Mouse (Mus musculus) heart, postnatal 0 days (tissue): Measurements from ENCODE around the gene Gpr62. TPM values are rescaled to one million over a fixed set of nuclear protein-coding genes. Genes with fewer than 3 reads are reported as not detected.
A peak's percentile ranks its signal among the peaks of the same experiment; 100 is the strongest.

Source experiments
- ATAC-seq: fragments of 200-750 bp; cut with Nextera tagmentation; 2 replicates; pipeline ENCODE4 v1.8.0; 2017; ENCODE audit warnings: low read depth, moderate number of reproducible peaks, moderate library complexity; ENCODE audit not compliant: insufficient read depth
- DNase-seq: peaks from one replicate; pipeline ENCODE4 v3.0.0-alpha.2; 2016; ENCODE audit warnings: low spot score
- H3K27ac ChIP-seq: fragments of 300-500 bp; sonication (generic); 2 replicates; pipeline ENCODE4 v1.5.1; 2014; ENCODE audit warnings: low read depth, mild to moderate bottlenecking
- H3K27me3 ChIP-seq: fragments of 300-500 bp; sonication (generic); 2 replicates; pipeline ENCODE4 v1.6.1; 2014; ENCODE audit warnings: low read length, mixed read lengths; ENCODE audit not compliant: control insufficient read depth, insufficient read depth
- H3K36me3 ChIP-seq: fragments of 300-500 bp; sonication (generic); replicated peaks from 2 replicates; pipeline ENCODE4 v1.6.1; 2014; ENCODE audit warnings: low read length, mixed read lengths; ENCODE audit not compliant: control insufficient read depth, insufficient read depth
- H3K4me1 ChIP-seq: fragments of 300-500 bp; sonication (generic); 2 replicates; pipeline ENCODE4 v1.6.1; 2014; ENCODE audit warnings: antibody characterized with exemption; ENCODE audit not compliant: control insufficient read depth, insufficient read depth
- H3K4me2 ChIP-seq: fragments of 300-500 bp; sonication (generic); 2 replicates; pipeline ENCODE4 v1.6.1; 2014; ENCODE audit warnings: low read depth, mild to moderate bottlenecking, low read length, moderate library complexity
- H3K4me3 ChIP-seq: fragments of 300-500 bp; sonication (generic); 2 replicates; pipeline ENCODE4 v1.5.1; 2014; ENCODE audit warnings: low read depth, low read length
- H3K9ac ChIP-seq: fragments of 300-500 bp; sonication (generic); replicated peaks from 2 replicates; pipeline ENCODE4 v1.6.1; 2014; ENCODE audit warnings: low read depth, low read length, mixed read lengths
- H3K9me3 ChIP-seq: fragments of 300-500 bp; sonication (generic); replicated peaks from 2 replicates; pipeline ENCODE4 v1.6.1; 2016; ENCODE audit warnings: low read length; ENCODE audit not compliant: control insufficient read depth
- CTCF ChIP-seq: IDR thresholded peaks from 2 replicates; pipeline ENCODE4 v1.5.1; 2016; ENCODE audit warnings: antibody characterized with exemption, control low read depth, low read depth
- EP300 ChIP-seq: IDR thresholded peaks from 2 replicates; pipeline ENCODE4 v1.6.1; 2016; ENCODE audit warnings: antibody characterized with exemption, low read depth
- WGBS: fragments of 180-500 bp; shearing (Covaris S2); extraction: QIAGEN DNeasy Blood & Tissue Kit; methylation state at CpG from one replicate; pipeline ENCODE4 v1.1.7; 2014; 5-methylcytosine and 5-hydroxymethylcytosine counted together
- polyA plus RNA-seq: library from polyadenylated mRNA; unstranded; fragments of >200 nt; fragmentation: Nextera tagmentation; extraction: Ambion mirVana; gene quantifications from 2 replicates; pipeline ENCODE4 v1.2.1, GENCODE M21; 2015
- total RNA-seq: library from RNA; depleted of rRNA; stranded (reverse); fragments of >200 nt; gene quantifications from 2 replicates; pipeline ENCODE4 v1.2.3, GENCODE M21; 2014; ENCODE audit warnings: low replicate concordance

Gpr62 gene
- total and polyA plus RNA-seq, 2 experiments from 2014 or later, result 0.11 TPM; not detected in 1

DNA sequence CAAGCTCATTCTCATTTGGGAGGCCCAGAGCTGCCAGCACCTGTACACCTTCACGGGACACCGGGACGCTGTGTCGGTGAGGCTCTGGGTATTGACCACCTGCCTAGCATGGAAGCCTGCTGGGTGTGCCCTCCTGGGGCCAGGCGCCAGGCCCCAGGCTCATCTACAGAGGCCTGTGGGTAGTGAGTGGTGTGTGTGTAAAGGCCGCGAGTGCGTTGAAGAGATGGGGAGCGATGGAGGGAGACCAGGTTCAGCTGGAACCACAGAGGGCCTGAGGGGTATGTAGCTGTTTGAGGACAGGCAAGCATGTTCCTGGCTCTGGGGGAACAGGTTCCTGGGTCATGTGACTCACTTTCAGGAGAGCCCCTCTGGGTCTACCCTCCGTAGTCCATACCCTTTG is 17.4 kb upstream of the Gpr62 start:
- DNase-seq (no peak), ATAC-seq (no peak)
- no peaks in the 10 kb centered on the region for H3K9me3 ChIP-seq
- H3K9ac ChIP-seq, result no peak overlapping the region
- no peak overlapping the region for H3K27ac ChIP-seq
- TF ChIP-seq EP300 (no peak), CTCF (no peak)
- peaks cover 49% of the 10 kb centered on the region for H3K36me3 ChIP-seq
- no peaks in the 10 kb centered on the region for H3K27me3 ChIP-seq
- WGBS, result 93% methylated on average over 10 of the region's 10 CpGs
- no peak overlapping the region for H3K4me3 ChIP-seq
- H3K4me1 ChIP-seq, result peaks cover 2% of the 10 kb centered on the region; the same call in 1 of the 2 replicates
- no peak overlapping the region for H3K4me2 ChIP-seq

DNA sequence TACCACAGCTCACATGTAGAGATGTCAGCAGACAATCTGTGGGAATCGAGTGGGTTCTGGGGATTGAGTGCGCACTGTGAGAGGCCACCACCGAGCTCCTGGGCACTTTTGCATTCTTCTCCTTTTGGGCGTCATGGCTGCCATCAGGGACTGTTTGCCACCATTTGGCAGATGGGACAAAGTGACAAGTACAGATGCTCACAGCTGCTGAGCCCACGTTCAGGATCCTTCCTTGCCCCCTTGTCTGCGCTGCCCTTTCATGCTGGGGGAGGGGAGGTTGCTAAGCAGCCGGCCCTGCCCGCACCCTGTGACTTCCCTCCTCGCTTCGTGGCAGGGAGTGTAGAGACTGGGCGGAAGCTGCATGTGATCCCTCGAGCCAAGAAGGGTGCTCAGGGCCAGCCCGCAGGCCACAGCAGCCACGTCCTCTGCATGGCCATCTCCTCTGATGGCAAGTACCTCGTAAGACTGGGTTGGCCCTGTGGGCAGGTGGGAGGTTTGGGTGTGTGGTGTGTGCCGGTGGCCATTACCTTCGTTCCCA is 16.9 kb upstream of the Gpr62 start:
- H3K36me3 ChIP-seq, result peaks cover 49% of the 10 kb centered on the region
- no peak overlapping the region for H3K4me3 ChIP-seq
- WGBS, result 87% methylated on average over 17 of the region's 17 CpGs
- ATAC-seq (no peak), DNase-seq (no peak)
- no peaks in the 10 kb centered on the region for H3K9me3 ChIP-seq
- H3K27ac ChIP-seq, result no peak overlapping the region
- peaks cover 7% of the 10 kb centered on the region; the same call in 1 of the 2 replicates for H3K4me1 ChIP-seq
- no peak overlapping the region for H3K9ac ChIP-seq
- no peak for TF ChIP-seq EP300
- no peak for TF ChIP-seq CTCF
- H3K4me2 ChIP-seq, result no peak overlapping the region
- H3K27me3 ChIP-seq, result no peaks in the 10 kb centered on the region

DNA sequence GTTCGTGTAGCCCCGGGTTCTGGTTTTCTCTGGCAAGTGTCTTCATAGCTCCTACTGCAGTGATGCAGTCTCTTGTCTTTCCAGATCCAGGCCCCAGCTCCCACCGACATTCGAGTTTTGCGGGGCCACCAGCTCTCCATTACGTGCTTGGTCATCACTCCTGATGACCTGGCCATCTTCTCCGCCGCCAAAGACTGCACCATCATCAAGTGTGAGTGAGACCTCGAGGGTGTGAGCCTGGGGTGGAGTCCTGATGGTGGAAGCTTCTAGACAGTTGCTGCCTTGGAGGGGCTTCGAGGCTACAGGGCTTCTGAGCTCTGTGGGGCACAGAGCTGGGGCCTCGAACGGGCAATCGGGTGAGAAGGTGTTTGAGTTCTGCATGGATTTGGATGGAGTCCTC is 15.9 kb upstream of the Gpr62 start:
- Histone ChIP-seq H3K4me1 (peaks cover 12% of the 10 kb centered on the region; the same call in 1 of the 2 replicates), H3K9me3 (no peaks in the 10 kb centered on the region)
- DNase-seq, result no peak

DNA sequence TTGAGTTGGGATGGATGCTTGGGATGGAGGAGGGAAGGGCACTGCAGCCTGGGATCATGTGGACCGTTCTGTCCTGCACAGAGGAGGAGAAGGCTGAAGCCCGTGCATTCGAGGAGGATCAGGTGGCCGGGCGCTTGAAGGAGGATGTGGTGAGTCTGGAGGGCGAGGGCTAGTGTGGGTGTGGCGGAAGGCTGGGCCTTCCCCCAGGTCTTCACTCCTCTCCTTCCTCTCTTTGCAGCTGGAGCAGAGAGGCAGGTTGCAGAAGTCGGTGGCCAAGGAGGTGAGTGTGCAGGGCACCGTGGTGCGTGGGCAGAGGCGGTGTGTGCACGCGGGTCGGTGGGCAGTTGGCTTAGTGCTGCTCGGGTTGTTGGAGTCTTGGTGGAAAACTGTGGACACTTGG is 15.3 kb upstream of the Gpr62 start:
- no peak for ATAC-seq
- TF ChIP-seq EP300, result no peak
- TF ChIP-seq CTCF, result no peak

More for the DNA sequence above, 15.9 kb upstream of the Gpr62 start:
- H3K36me3 ChIP-seq, result peaks cover 49% of the 10 kb centered on the region
- H3K27me3 ChIP-seq, result no peaks in the 10 kb centered on the region
- no peak overlapping the region for H3K4me2 ChIP-seq
- no peak overlapping the region for H3K27ac ChIP-seq
- WGBS, result 89% methylated on average over 13 of the region's 13 CpGs
- H3K9ac ChIP-seq, result no peak overlapping the region
- TF ChIP-seq EP300 (no peak), CTCF (no peak)
- ATAC-seq, result no peak
- H3K4me3 ChIP-seq, result no peak overlapping the region

DNA sequence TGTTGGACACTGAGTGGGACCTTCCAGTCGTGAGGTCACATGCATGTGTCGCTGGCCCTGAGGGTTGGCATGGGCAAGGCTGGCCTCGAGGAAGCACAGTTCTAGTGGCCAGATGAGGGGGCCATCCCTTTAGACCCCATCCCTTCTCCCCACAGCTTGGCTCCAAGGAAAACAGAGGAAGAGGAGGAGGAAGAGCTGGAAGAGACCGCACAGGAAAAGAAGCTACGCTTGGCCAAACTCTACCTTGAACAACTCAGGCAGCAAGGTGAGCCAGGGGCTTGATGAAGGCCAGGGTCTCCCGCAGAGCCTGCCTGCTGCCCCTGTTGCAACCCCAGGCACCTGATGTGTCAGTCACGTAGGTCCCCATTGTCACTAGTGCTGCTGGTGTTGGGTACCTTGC is 14.8 kb upstream of the Gpr62 start:
- Histone ChIP-seq H3K4me2 (no peak overlapping the region), H3K36me3 (peaks cover 43% of the 10 kb centered on the region), H3K9me3 (no peaks in the 10 kb centered on the region), H3K27me3 (no peaks in the 10 kb centered on the region), H3K27ac (no peak overlapping the region), H3K4me3 (no peak overlapping the region), H3K4me1 (peaks cover 21% of the 10 kb centered on the region), H3K9ac (no peak overlapping the region)
- DNase-seq (no peak), ATAC-seq (no peak)
- 85% methylated on average over 7 of the region's 7 CpGs for WGBS
- TF ChIP-seq CTCF, result no peak
- TF ChIP-seq EP300, result no peak

More for the DNA sequence above, 15.3 kb upstream of the Gpr62 start:
- WGBS, result 93% methylated on average over 15 of the region's 15 CpGs
- Histone ChIP-seq H3K4me1 (peaks cover 17% of the 10 kb centered on the region), H3K9ac (no peak overlapping the region), H3K27ac (no peak overlapping the region), H3K4me3 (no peak overlapping the region), H3K4me2 (no peak overlapping the region), H3K36me3 (peaks cover 49% of the 10 kb centered on the region), H3K9me3 (no peaks in the 10 kb centered on the region), H3K27me3 (no peaks in the 10 kb centered on the region)
- DNase-seq, result no peak

DNA sequence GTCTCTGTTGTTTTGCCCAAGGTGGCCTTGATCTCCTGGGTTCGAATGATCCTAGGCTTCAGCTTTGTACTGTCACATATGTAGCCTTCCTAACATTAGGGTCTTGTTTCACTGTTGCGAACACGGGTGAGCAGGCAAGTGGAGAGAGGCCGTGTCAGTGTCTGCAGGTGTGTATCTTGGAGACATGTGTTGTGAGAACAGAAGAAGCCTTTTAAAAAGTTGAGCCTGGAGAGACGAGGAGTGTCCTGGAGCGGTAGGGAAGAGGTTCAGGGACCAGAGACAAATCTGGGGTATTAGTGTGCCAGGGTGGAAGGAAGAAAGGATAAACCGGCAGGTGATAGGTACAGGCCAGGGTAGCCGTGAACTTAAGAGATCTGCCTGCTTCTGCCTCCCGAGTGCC is 12.4 kb upstream of the Gpr62 start:
- Histone ChIP-seq H3K4me2 (peak overlapping the region; percentile 80), H3K9me3 (no peaks in the 10 kb centered on the region), H3K27ac (no peak overlapping the region), H3K9ac (no peak overlapping the region), H3K27me3 (no peaks in the 10 kb centered on the region), H3K36me3 (peaks cover 21% of the 10 kb centered on the region), H3K4me1 (peaks cover 32% of the 10 kb centered on the region), H3K4me3 (peak overlapping the region; percentile 53)
- ATAC-seq, result no peak
- WGBS, result 74% methylated on average over 9 of the region's 9 CpGs
- DNase-seq, result no peak
- TF ChIP-seq EP300, result no peak
- TF ChIP-seq CTCF, result no peak
